Mouse (Mus musculus): ENCODE results near the gene Hjurp.

DNA sequence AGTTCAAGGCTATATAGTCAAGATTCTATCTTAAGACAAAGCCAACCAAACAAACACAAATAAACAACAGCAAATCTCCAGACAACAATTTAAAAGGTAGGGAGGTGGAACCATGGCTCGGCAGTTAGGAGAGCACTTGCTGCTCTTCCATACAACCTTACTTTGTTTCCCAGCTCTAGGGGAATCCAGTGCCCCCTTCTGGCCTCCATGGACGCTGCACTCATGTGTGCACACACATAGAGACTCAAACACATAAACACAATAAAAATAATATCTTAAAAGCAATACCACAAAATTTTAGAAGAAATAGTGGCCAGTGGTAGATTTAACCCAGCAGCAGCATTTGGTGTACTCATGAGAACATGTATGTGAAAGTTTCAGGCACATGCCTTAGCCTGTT is 60.3 kb downstream of the Hjurp start:
- TF ChIP-seq NELFE (IDR thresholded peaks at IDR 0.05; ENCODE audit: low read depth, low read length) (no peak), CTCF (IDR thresholded peaks at IDR 0.05 in 2 of 3, conservative IDR thresholded peaks at IDR 0.05 in 1 of 3; ENCODE audit: control insufficient read depth in 1 of 3, insufficient read depth in 1 of 3, low read depth in 2 of 3, low read length in 3 of 3, poor library complexity in 1 of 3, severe bottlenecking in 1 of 3) (peak in 2 of 3 experiments; percentile 28 to 31; a peak in 3 of 6 replicates), CHD1 (IDR thresholded peaks at IDR 0.05; ENCODE audit: low read depth, low read length) (no peak), UBTF (IDR thresholded peaks at IDR 0.05; ENCODE audit: borderline replicate concordance, insufficient read depth, low read depth, low read length) (no peak), MAZ (IDR thresholded peaks at IDR 0.05; ENCODE audit: low read depth, low read length) (no peak), RAD21 (IDR thresholded peaks at IDR 0.05; ENCODE audit: low read depth, low read length) (no peak), KAT2A (conservative IDR thresholded peaks at IDR 0.05; ENCODE audit: low read depth, low read length) (no peak), ETS1 (IDR thresholded peaks at IDR 0.05; ENCODE audit: low read depth, low read length) (no peak), USF1 (IDR thresholded peaks at IDR 0.05; ENCODE audit: low read depth, low read length) (no peak), POLR2A (IDR thresholded peaks at IDR 0.05; ENCODE audit: control insufficient read depth in 1 of 2, insufficient read depth in 1 of 2, low read depth in 1 of 2, low read length in 2 of 2, poor library complexity in 1 of 2) (no peak), EP300 (IDR thresholded peaks at IDR 0.05; ENCODE audit: low read depth in 1 of 2, low read length in 2 of 2) (no peak), MAFK (IDR thresholded peaks at IDR 0.05; ENCODE audit: borderline replicate concordance, low read depth, low read length) (no peak), HCFC1 (IDR thresholded peaks at IDR 0.05; ENCODE audit: low read depth, low read length) (no peak), E2F4 (IDR thresholded peaks at IDR 0.05; ENCODE audit: borderline replicate concordance, low read depth, low read length) (no peak)
